ENCODE assay signal across 8 mouse cellular contexts in genomic region chr4:57798286-57799018, GRCm38 (mm10).
DNase-seq lines count a peak whose midpoint lies in the region; ATAC-seq and TF ChIP-seq lines count a peak whose summit lies in the region.

No protein-coding gene starts in this region.

- H3K36me3 ChIP-seq in embryonic facial prominence, embryonic 11.5 days (replicated peaks; ENCODE audit: control insufficient read depth, insufficient read depth, low read depth, low read length): no peaks in the 10 kb centered on the region
- H3K36me3 ChIP-seq in liver, embryonic 16.5 days (ENCODE audit: control insufficient read depth, insufficient read depth): no peaks in the 10 kb centered on the region

- no peak for TF ChIP-seq CTCF in gastrocnemius, adult 2 months (IDR thresholded peaks at IDR 0.05)

- intact Hi-C loops in gastrocnemius, adult 2 months (cut with DNase I): no loop called here

- DNase-seq in gastrocnemius, adult 2 months: no peak
- DNase-seq in gastrocnemius, adult 8-10 months (ENCODE audit: low spot score in 2 of 2): no peak
- no peak for DNase-seq in embryonic facial prominence, embryonic 11.5 days (ENCODE audit: low spot score)
- DNase-seq in retina, embryonic 14.5 days (ENCODE audit: low spot score): no peak
- DNase-seq in thymus, postnatal 4 days: no peak
- DNase-seq in layer of hippocampus, adult 9-10 months (ENCODE audit: low spot score): no peak

- H3K4me2 ChIP-seq in embryonic facial prominence, embryonic 11.5 days (ENCODE audit: low read depth, low read length): no peak overlapping the region
- peak overlapping the region; percentile 37; the same call in 1 of the 2 replicates for H3K4me2 ChIP-seq in liver, embryonic 16.5 days (ENCODE audit: low read depth, low read length)

- no peaks in the 10 kb centered on the region for H3K4me1 ChIP-seq in embryonic facial prominence, embryonic 11.5 days (ENCODE audit: control insufficient read depth, insufficient read depth, low read length)
- peaks cover 27% of the 10 kb centered on the region for H3K4me1 ChIP-seq in liver, embryonic 16.5 days (ENCODE audit: control insufficient read depth, low read depth, low read length)

- WGBS in embryonic facial prominence, embryonic 11.5 days: 49% methylated on average over 10 of the region's 10 CpGs
- 14% methylated on average over 10 of the region's 10 CpGs for WGBS in liver, embryonic 16.5 days (ENCODE audit: insufficient replicate concordance)

- H3K27me3 ChIP-seq in embryonic facial prominence, embryonic 11.5 days (ENCODE audit: control insufficient read depth, insufficient read depth, low read length): no peaks in the 10 kb centered on the region
- no peaks in the 10 kb centered on the region for H3K27me3 ChIP-seq in liver, embryonic 16.5 days (ENCODE audit: control insufficient read depth, insufficient read depth, low read depth, low read length)

- ATAC-seq in CD4-positive, CD25-positive, alpha-beta regulatory T cell, adult 4 months: peak; percentile 43
- ATAC-seq in embryonic facial prominence, embryonic 11.5 days (replicated peaks; ENCODE audit: insufficient number of reproducible peaks, low FRiP score, low TSS enrichment, low read depth): 0 out of 2 replicates have a peak, but pooled peaks have one; percentile 34
- ATAC-seq in liver, embryonic 16.5 days (ENCODE audit: low read depth): peak; percentile 53

- no peak overlapping the region for H3K9ac ChIP-seq in embryonic facial prominence, embryonic 11.5 days (replicated peaks; ENCODE audit: low read length)
- no peak overlapping the region for H3K9ac ChIP-seq in liver, embryonic 16.5 days (ENCODE audit: low read depth, low read length)

- no peaks in the 10 kb centered on the region for H3K9me3 ChIP-seq in embryonic facial prominence, embryonic 11.5 days (replicated peaks; ENCODE audit: control insufficient read depth, low read length)
- H3K9me3 ChIP-seq in liver, embryonic 16.5 days (replicated peaks; ENCODE audit: control insufficient read depth, low read length): no peaks in the 10 kb centered on the region

- H3K27ac ChIP-seq in gastrocnemius, adult 2 months: peak overlapping the region; percentile 32
- no peak overlapping the region for H3K27ac ChIP-seq in embryonic facial prominence, embryonic 11.5 days (replicated peaks; ENCODE audit: low read depth, low read length)
- peak overlapping the region; percentile 34 for H3K27ac ChIP-seq in liver, embryonic 16.5 days (ENCODE audit: low read length)

- H3K4me3 ChIP-seq in gastrocnemius, adult 2 months: no peak overlapping the region
- H3K4me3 ChIP-seq in embryonic facial prominence, embryonic 11.5 days (ENCODE audit: low read depth, low read length): no peak overlapping the region
- H3K4me3 ChIP-seq in liver, embryonic 16.5 days (ENCODE audit: low read depth, low read length): no peak overlapping the region
